Mouse (Mus musculus) erythroblast, embryonic 14.5 days (primary cell): Measurements from ENCODE around the gene Ano1.

Source experiments
- GATA1 ChIP-seq: IDR thresholded peaks from 2 replicates; pipeline ENCODE4 v1.6.1; 2012; ENCODE audit warnings: low read length, inconsistent platforms, mixed read lengths
- TAL1 ChIP-seq: IDR thresholded peaks from 3 replicates; pipeline ENCODE4 v1.6.1; 2012; ENCODE audit warnings: low read length, inconsistent platforms, mixed read lengths

DNA sequence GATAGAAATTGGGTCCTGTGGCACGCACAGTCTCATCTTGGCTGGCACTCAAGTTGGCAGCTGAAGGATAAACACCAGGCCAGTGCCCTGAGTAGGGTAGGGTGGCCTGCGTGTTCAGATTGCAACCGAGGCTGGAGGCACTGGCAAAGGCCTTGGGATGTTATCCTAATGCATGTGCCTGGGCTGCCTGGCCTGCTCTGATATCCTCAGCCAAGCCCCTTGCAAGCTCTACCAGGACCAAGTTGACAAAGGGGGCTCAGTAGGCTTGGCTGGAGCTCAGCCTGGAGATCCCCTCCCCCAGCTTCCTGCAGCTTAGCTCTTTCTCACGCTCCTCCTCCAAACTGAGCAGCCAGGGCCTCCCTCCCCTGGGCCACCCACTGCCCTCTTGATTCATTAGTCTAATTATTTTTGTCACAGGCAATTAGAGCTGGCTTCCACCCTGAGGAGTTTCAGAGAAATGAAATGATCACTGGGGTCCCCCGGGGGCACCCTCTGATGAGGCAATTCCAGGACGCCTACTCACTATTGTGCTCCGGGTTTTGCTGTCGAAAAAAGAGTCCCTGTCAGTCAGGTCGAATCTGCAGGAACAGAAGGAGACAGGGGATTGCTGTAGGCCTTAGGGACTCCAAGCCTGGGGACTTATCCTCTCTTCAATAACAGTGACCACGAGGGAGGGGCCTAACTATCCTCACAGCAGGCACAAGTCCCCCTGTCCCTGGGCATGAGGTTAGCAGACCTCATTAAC is 97.9 kb downstream of the Ano1 start:
- TF ChIP-seq GATA1 (no peak), TAL1 (no peak)
